Mouse (Mus musculus): Measurements from ENCODE around the gene Faf2. TPM values are rescaled to one million over a fixed set of nuclear protein-coding genes. Genes with fewer than 3 reads are reported as not detected.

The Faf2 gene
- polyA plus RNA-seq, 1 experiment from 2014 or later = 42.6 TPM

DNA sequence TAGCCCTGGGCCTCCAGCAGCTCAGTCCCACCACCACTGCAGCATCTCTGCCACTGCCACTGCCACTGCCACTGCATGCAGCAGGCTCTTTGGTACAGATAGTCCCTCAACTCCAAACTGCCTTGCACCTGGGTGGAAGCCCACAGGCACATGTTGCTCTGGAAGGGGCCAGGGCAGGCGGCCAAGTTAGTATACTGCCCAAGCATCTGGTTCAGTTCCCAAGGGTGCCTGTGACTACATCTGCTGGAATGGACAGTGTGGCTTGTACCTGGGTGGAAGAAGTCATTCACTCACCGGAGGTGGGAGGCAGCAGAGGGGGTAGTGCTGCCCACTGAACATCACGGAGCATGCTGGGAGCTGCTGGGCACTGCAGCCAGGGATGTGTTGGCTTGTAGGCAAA lies 61.7 kb downstream of the Faf2 start:
- H3K4me1 ChIP-seq = peaks cover 43% of the 10 kb centered on the region
- H3K36me3 ChIP-seq = peaks cover 61% of the 10 kb centered on the region
- no peak overlapping the region for H3K4me2 ChIP-seq
- no peak overlapping the region for H3K4me3 ChIP-seq
- no peak overlapping the region for H3K27ac ChIP-seq (replicated peaks)
- no peak overlapping the region for H3K9ac ChIP-seq
- H3K9me3 ChIP-seq = no peaks in the 10 kb centered on the region
- no peaks in the 10 kb centered on the region for H3K27me3 ChIP-seq (replicated peaks)
- 91% methylated on average over 3 of the region's 3 CpGs for WGBS
- no peak for ATAC-seq (ENCODE audit: extremely low read depth, insufficient number of reproducible peaks, low FRiP score, low TSS enrichment)

DNA sequence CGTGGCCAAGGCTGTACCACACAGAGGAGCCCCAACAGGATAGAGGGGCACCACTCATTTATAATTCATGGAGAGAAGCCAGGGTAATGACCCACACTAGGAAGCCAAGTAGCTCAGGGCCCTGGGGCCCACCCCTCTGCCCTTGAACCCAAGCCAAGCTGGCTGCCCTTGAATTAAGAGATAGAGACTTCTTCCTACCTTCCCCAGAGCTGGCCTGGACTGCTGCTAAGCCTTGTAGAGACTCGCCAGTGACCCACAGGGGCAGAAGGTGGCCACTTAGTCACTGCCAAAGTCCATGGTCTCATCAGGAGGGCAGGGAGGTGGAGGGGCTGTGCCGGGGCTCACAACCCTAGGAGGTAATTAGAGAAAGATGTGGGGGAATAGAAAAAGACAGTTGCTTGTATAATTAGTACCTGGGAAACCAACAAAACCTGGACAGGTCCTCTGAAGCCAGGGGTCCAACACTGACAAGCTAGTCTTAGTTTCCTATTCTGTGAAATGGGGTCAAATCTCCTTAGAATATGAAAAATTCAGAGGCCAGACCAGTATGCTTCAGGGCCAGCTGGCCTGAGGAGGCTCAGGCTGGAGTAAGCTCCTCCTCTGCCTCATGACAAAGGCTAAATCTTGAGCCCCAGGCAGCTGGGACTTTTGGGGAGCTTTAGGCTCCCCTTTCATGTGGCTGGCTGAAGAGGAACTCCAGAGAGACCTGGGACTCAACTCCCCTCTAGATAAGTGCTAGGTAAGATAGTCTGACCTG lies 62.7 kb downstream of the Faf2 start:
- Histone ChIP-seq H3K36me3 (peaks cover 51% of the 10 kb centered on the region), H3K4me3 (no peak overlapping the region), H3K4me1 (peaks cover 53% of the 10 kb centered on the region), H3K4me2 (no peak overlapping the region), H3K27me3 (replicated peaks) (no peaks in the 10 kb centered on the region), H3K27ac (replicated peaks) (no peak overlapping the region), H3K9me3 (no peaks in the 10 kb centered on the region), H3K9ac (peak overlapping the region; percentile 53)
- 72% methylated on average over 3 of the region's 3 CpGs for WGBS
- ATAC-seq (ENCODE audit: extremely low read depth, insufficient number of reproducible peaks, low FRiP score, low TSS enrichment) = no peak

DNA sequence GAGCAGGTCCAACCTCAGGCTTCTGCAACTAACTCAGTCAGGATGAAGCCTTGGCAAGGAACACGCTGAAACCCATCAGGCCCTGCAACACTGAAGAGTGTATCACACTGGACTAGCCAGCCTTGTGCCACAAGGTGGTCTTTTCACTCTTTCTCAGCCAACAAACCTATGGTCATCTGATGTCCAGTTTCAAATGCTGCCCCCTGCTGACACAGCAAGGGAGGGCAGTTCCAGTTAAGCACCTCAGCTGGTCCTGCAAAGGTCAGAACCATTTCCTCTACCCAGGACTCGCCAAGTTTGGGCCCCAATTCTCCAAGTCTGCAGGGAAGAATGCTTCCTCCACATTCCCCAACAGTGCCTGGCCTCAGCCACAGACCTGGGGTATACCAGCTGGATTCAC lies 63.6 kb downstream of the Faf2 start:
- peaks cover 58% of the 10 kb centered on the region for H3K4me1 ChIP-seq
- no peak for ATAC-seq (ENCODE audit: extremely low read depth, insufficient number of reproducible peaks, low FRiP score, low TSS enrichment)
- no peaks in the 10 kb centered on the region for H3K9me3 ChIP-seq
- no peaks in the 10 kb centered on the region for H3K27me3 ChIP-seq (replicated peaks)
- WGBS = 49% methylated on average over 2 of the region's 2 CpGs
- no peak overlapping the region for H3K27ac ChIP-seq (replicated peaks)
- H3K9ac ChIP-seq = peak overlapping the region; percentile 92
- H3K36me3 ChIP-seq = peaks cover 44% of the 10 kb centered on the region
- peak overlapping the region; percentile 93 for H3K4me3 ChIP-seq
- H3K4me2 ChIP-seq = peak overlapping the region; percentile 87

DNA sequence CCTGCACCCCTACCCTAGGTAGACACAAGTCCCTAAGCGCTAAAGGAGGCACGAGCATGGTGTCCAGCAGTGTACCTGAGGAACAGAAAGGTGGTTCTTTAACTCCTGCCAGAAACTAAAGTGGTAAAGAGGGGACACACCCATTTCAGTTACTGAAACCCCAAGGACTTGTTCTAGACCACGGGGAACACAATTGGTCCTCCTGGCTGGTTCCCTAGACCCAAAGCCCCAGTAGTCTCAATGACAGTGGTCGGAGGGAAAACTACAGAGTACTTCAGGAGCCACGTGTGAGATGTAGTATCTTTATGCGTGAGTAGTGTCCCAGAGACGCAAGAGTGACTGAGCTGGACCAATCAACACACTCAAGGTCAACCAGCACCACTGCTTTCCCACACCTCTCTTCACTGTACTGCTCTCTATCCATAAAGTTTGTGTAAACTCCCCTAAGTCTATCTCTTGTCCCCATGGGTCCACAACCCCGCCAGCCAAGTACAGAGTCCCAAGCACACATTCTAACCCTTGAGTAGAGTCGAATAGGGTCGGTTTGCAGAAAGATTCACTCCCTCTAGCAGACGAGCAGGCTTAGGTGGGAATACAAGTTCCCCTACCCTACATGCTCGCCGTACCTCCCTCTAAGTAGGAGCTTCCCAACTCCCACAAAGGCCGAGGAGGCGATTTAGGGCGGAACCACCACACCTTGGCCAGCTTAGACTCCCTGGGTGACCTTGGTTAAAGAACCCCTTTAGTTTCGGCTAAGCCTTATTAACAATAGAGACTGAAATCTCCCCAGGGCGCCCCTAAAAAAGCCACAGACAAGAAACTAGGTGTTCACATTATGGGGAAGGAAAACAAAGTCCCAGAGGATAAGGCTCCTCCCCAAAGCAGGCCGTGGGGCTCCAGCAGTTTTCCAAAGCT lies 64.8 kb downstream of the Faf2 start:
- no peaks in the 10 kb centered on the region for H3K9me3 ChIP-seq
- H3K9ac ChIP-seq = peak overlapping the region; percentile 92
- 6% methylated on average over 19 of the region's 19 CpGs for WGBS
- peak overlapping the region; percentile 93 for H3K27ac ChIP-seq (replicated peaks)
- H3K4me3 ChIP-seq = peak overlapping the region; percentile 93
- peaks cover 34% of the 10 kb centered on the region for H3K36me3 ChIP-seq
- peak overlapping the region; percentile 87 for H3K4me2 ChIP-seq
- H3K4me1 ChIP-seq = peaks cover 58% of the 10 kb centered on the region
- ATAC-seq (ENCODE audit: extremely low read depth, insufficient number of reproducible peaks, low FRiP score, low TSS enrichment) = no peak
- no peaks in the 10 kb centered on the region for H3K27me3 ChIP-seq (replicated peaks)

DNA sequence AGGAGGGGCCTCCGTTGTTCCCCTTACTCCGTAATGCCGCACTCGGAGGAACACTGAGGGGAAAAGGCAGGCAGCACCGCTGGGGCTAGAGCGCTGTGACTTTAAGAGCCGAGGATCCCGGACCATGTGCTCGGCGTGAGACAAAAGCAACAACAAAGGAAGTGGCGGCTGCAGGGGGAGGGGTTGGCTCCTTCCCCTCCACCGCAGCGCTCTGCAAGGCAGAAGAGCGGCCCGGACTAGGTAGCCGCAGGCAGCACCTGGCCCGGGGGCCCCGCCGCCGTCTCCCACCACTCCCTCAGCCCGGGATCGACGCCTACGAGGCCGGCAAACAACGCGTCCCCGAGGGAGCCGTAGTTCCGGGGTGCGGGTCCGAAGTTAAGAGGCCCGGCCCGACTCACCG lies 65.5 kb downstream of the Faf2 start:
- H3K27me3 ChIP-seq (replicated peaks) = no peaks in the 10 kb centered on the region
- no peaks in the 10 kb centered on the region for H3K9me3 ChIP-seq
- peak overlapping the region; percentile 93 for H3K27ac ChIP-seq (replicated peaks)
- H3K4me1 ChIP-seq = peaks cover 64% of the 10 kb centered on the region
- peak; percentile 24; the same call in 1 of the 2 replicates for ATAC-seq (ENCODE audit: extremely low read depth, insufficient number of reproducible peaks, low FRiP score, low TSS enrichment)
- under 1% methylated on average over 35 of the region's 35 CpGs for WGBS
- peaks cover 27% of the 10 kb centered on the region for H3K36me3 ChIP-seq
- peak overlapping the region; percentile 92 for H3K9ac ChIP-seq
- H3K4me2 ChIP-seq = peak overlapping the region; percentile 87
- H3K4me3 ChIP-seq = peak overlapping the region; percentile 93

DNA sequence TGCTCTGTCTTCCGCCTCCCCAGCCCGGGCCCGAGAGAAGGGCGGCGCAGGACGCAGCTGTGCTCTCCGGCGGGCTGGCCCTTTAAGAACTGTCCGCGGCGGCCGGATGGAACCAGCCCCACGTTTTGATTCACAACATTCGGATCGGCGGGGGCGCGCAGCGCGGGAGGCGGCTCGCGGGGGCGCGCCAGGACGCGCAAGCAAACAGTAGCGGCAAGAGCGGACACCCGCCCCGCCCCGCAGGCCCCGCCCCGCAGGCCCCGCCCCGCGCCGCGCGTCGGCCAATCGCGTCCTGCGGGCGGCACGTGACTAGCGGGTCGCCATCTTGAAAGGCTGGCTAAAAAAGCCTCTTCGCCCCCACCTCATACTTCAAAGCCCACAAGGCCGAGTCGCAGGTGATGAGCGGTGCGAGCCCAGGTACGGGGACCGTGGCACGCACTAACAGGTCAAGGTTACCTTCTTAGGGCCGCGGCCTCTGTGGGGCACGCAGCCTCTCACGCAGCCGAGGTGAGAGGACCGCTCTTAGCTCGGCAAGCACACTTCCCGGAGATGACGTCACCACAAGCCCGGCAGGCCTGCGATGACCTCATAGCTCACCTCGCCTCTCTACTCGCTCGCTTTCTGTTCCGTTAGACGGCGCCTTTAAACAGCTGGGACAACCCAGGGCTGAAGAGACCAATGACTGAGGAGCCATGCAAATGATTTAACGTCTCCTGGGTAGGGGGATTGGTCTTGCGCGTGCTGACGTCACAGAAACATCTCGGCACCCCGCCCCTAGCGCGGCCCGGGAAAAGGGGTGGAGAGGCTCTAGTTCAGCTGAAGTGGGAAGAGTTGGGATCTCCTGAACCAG lies 66.2 kb downstream of the Faf2 start:
- no peaks in the 10 kb centered on the region for H3K9me3 ChIP-seq
- H3K27me3 ChIP-seq (replicated peaks) = no peaks in the 10 kb centered on the region
- H3K36me3 ChIP-seq = peaks cover 20% of the 10 kb centered on the region
- H3K4me3 ChIP-seq = peak overlapping the region; percentile 93
- peak; percentile 88 for ATAC-seq (ENCODE audit: extremely low read depth, insufficient number of reproducible peaks, low FRiP score, low TSS enrichment)
- peak overlapping the region; percentile 93 for H3K27ac ChIP-seq (replicated peaks)
- peak overlapping the region; percentile 87 for H3K4me2 ChIP-seq
- WGBS = under 1% methylated on average over 79 of the region's 82 CpGs
- H3K4me1 ChIP-seq = peaks cover 71% of the 10 kb centered on the region
- H3K9ac ChIP-seq = peak overlapping the region; percentile 92

DNA sequence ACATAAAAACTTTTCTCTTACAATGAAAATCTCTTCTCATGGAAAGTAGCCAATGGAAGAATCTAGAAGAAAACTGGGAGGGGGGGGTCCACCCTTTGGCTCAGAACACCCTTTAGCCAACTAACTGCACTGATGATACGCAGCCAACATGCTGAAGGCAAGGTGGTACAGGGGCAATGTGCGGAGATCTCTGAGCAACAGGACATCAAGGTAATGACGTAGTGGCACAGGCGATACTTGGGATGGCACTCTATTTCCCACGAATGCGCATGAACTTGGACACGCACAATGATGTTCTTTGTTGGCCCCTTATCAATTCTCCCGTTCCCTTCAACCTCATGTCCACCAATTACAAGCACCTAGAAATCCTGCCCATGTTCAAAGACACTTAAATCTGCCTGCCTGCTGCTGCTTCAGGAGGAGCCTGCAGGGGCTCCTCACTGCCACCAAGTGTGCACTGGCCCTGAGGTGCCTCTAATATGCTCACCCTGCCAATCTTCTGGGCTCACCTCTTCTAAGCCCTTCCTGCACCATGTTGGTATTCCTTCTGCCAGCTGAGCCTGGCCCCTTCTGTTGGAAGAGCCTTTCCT lies 68.7 kb downstream of the Faf2 start:
- no peak for ATAC-seq (ENCODE audit: extremely low read depth, insufficient number of reproducible peaks, low FRiP score, low TSS enrichment)
- Histone ChIP-seq H3K27ac (replicated peaks) (no peak overlapping the region), H3K4me3 (no peak overlapping the region), H3K4me2 (no peak overlapping the region), H3K27me3 (replicated peaks) (no peaks in the 10 kb centered on the region), H3K4me1 (peaks cover 60% of the 10 kb centered on the region), H3K9ac (peak overlapping the region; percentile 44), H3K36me3 (0 out of 2 replicates have a peak, but pooled peaks cover 3% of the 10 kb centered on the region), H3K9me3 (no peaks in the 10 kb centered on the region)
- WGBS = 90% methylated on average over 8 of the region's 8 CpGs

DNA sequence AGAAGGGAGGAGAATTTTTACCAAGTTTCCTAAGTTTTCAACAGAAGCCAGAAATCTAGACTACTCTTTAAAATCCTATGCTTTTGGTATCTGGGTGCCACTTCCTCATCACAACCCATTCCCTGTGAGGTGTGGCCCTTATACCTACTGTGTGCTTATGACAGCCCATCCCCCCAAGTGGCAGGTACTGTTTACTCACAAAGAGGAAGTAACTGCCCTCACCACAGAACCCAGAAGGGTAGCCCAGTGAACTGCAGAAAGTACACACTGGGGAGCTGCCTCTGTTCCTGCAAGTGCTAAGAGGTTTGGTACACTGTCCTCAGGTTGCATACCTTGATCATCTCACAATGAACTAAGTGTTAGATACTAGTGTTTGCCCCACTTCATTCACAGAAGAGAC lies 70.2 kb downstream of the Faf2 start:
- H3K4me3 ChIP-seq = peak overlapping the region; percentile 99

DNA sequence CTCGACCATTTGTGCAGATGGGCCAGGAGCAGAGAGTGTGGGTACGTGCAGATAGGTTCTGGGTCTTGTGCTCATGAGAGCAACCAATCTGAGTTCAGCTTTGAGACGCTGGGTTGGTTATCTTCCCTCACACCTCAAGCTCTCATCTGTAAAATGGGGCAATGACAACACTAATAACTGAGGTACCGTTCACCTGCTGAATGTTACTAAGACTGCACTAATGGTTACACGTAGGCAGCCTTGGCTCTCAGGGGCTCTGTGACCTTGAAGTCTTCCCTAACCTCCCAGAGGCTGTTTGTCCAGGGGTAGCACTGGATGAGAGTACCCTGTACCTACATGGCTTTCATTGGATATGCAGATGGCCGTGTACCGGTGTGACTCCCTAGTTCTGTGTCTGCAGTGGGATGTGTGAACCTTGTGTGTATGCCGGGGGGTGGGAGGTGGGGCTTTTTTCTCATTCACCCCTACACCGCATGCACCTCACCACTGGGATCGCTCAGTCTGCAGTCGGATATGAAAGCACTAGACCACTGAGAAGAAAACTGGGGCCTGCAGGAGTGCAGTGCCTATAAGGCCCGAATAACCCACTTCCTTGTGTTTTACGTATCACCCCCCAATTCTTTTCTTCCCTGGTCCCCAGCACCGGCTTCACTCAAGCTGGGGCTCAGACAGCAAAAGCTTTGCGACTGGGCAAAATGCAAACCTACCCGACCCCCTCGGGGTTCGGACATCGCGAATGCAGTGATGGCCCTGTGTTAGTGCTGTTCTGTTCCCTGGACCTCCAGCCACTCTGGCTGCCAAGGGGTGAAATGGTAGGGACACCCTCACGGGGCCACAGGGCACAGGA lies 71.3 kb downstream of the Faf2 start:
- ATAC-seq (ENCODE audit: extremely low read depth, insufficient number of reproducible peaks, low FRiP score, low TSS enrichment) = no peak
- Histone ChIP-seq H3K4me2 (peak overlapping the region; percentile 99), H3K27me3 (replicated peaks) (no peaks in the 10 kb centered on the region), H3K36me3 (0 out of 2 replicates have a peak, but pooled peaks cover 3% of the 10 kb centered on the region), H3K9ac (peak overlapping the region; percentile 99), H3K4me1 (peaks cover 47% of the 10 kb centered on the region), H3K9me3 (no peaks in the 10 kb centered on the region), H3K27ac (replicated peaks) (peak overlapping the region; percentile 97), H3K4me3 (peak overlapping the region; percentile 99)
- WGBS = 7% methylated on average over 21 of the region's 21 CpGs

More for the DNA sequence above, 70.2 kb downstream of the Faf2 start:
- ATAC-seq (ENCODE audit: extremely low read depth, insufficient number of reproducible peaks, low FRiP score, low TSS enrichment) = no peak
- peak overlapping the region; percentile 99 for H3K9ac ChIP-seq
- peaks cover 47% of the 10 kb centered on the region for H3K4me1 ChIP-seq
- no peaks in the 10 kb centered on the region for H3K27me3 ChIP-seq (replicated peaks)
- peak overlapping the region; percentile 97; the same call in 1 of the 2 replicates for H3K27ac ChIP-seq (replicated peaks)
- H3K9me3 ChIP-seq = no peaks in the 10 kb centered on the region
- 0 out of 2 replicates have a peak, but pooled peaks cover 3% of the 10 kb centered on the region for H3K36me3 ChIP-seq
- H3K4me2 ChIP-seq = peak overlapping the region; percentile 99

Measured in heart, embryonic 13.5 days (tissue).